Mouse (Mus musculus) Patski (cell line): ENCODE results near the gene Palm. TPM values are rescaled to one million over a fixed set of nuclear protein-coding genes. Genes with fewer than 3 reads are reported as not detected.

ENCODE experiments used
- ATAC-seq: fragments of 100-300 bp; one replicate; pipeline ENCODE4 v1.8.0; 2021
- CTCF ChIA-PET: fragments of 350-600 bp; sonication (Branson Sonifier 250); formaldehyde crosslinking; loops from one replicate; lab custom pipeline; 2022; ENCODE audit warnings: inconsistent platforms; lab: Charles Lee
- POLR2A ChIA-PET: fragments of 350-600 bp; sonication (Branson Sonifier 250); formaldehyde crosslinking; loops from one replicate; lab custom pipeline; 2022; ENCODE audit warnings: antibody characterized with exemption, inconsistent platforms; lab: Charles Lee
- DNase-seq: peaks from one replicate; pipeline ENCODE4 v3.0.0-alpha.2; 2011; ENCODE audit warnings: low read depth, low spot score
- H3K27me3 ChIP-seq: fragments of 371-371 bp; one replicate; pipeline ENCODE4 v1.5.1; 2021
- CTCF ChIP-seq: fragments of 100-300 bp; IDR thresholded peaks from one replicate; pipeline ENCODE4 v1.5.1; 2021
- in situ Hi-C: fragments of 300-500 bp; cut with MboI; formaldehyde crosslinking; loops from 3 replicates; pipeline ENCODE4 v1.11.1; 2018; ENCODE audit warnings: low pct_unique_long_range_greater_than_20kb, mixed read lengths
- polyA plus RNA-seq: library from polyadenylated mRNA; unstranded; gene quantifications from one replicate; pipeline ENCODE4 v1.2.3, GENCODE M21; 2021

Palm gene
- polyA plus RNA-seq, 1 experiment from 2014 or later, result 141 TPM

GRCm38 (mm10) chr10:79783050-79783449, 10.3 kb upstream of the Palm start:
- no peaks in the 10 kb centered on the region for H3K27me3 ChIP-seq
- ATAC-seq, result no peak
- ChIA-PET CTCF (no interaction called here), POLR2A (interaction anchor here (0.6 kb wide), 1 partner anchor 19 kb away, joined by 3 read pairs; no protein-coding TSS in a partner anchor)
- in situ Hi-C loops, result loop anchor here (10.0 kb wide), 1 partner anchor 88 kb away; no protein-coding TSS in a partner anchor
- no peak for TF ChIP-seq CTCF
- no peak for DNase-seq

- no peaks in the 10 kb centered on the region for H3K27me3 ChIP-seq
- in situ Hi-C loops, result loop anchor here (10.0 kb wide), 1 partner anchor 89 kb away; no protein-coding TSS in a partner anchor
- DNase-seq (no peak), ATAC-seq (no peak)
- ChIA-PET CTCF (interaction anchor here (1.4 to 2.0 kb wide), 3 partner anchors 16 to 29 kb away, joined by 4 to 11 read pairs (median 4); no protein-coding TSS in a partner anchor), POLR2A (no interaction called here)
- TF ChIP-seq CTCF, result no peak
These were observed 9.2 kb upstream of the Palm start for GRCm38 (mm10) chr10:79783920-79784800.

- in situ Hi-C loops, result loop anchor here (10.0 kb wide), 1 partner anchor 94 kb away; no protein-coding TSS in a partner anchor
- ATAC-seq (no peak), DNase-seq (no peak)
- CTCF ChIA-PET, result interaction anchor here (0.6 to 2.8 kb wide), 10 partner anchors 9 to 91 kb away, joined by 3 to 18 read pairs (median 4); no protein-coding TSS in a partner anchor
- TF ChIP-seq CTCF, result no peak
- POLR2A ChIA-PET, result interaction anchor here (1.2 kb wide), 1 partner anchor 24 kb away, joined by 3 read pairs; no protein-coding TSS in a partner anchor
- H3K27me3 ChIP-seq, result no peaks in the 10 kb centered on the region
These were observed 4.8 kb upstream of the Palm start for GRCm38 (mm10) chr10:79788386-79789158.

- TF ChIP-seq CTCF, result no peak
- in situ Hi-C loops, result loop anchor here (10.0 kb wide), 1 partner anchor 95 kb away; no protein-coding TSS in a partner anchor
- ChIA-PET POLR2A (interaction anchor here (1.2 kb wide), 1 partner anchor 23 kb away, joined by 3 read pairs; no protein-coding TSS in a partner anchor), CTCF (interaction anchor here (1.0 to 2.8 kb wide), 7 partner anchors 9 to 51 kb away, joined by 3 to 18 read pairs (median 5); no protein-coding TSS in a partner anchor)
- ATAC-seq, result no peak
- DNase-seq, result no peak
- H3K27me3 ChIP-seq, result no peaks in the 10 kb centered on the region
These were observed 3.8 kb upstream of the Palm start for GRCm38 (mm10) chr10:79789581-79789980.

GRCm38 (mm10) chr10:79790861-79791260, 2.5 kb upstream of the Palm start, which contains the start of gene Prss57:
TSS of gene Prss57 (minus strand) at chr10:79790961.
- ATAC-seq (no peak), DNase-seq (no peak)
- TF ChIP-seq CTCF, result no peak
- ChIA-PET POLR2A (interaction anchor here (1.1 kb wide), 1 partner anchor 22 kb away, joined by 3 read pairs; no protein-coding TSS in a partner anchor), CTCF (interaction anchor here (1.2 kb wide), 1 partner anchor 14 kb away, joined by 3 read pairs; no protein-coding TSS in a partner anchor)
- in situ Hi-C loops, result no loop called here
- no peaks in the 10 kb centered on the region for H3K27me3 ChIP-seq

GRCm38 (mm10) chr10:79792339-79793040, 882 bp upstream of the Palm start:
- ChIA-PET CTCF (interaction anchor here (2.7 to 3.2 kb wide), 2 partner anchors 10 to 20 kb away, joined by 17 to 24 read pairs; no protein-coding TSS in a partner anchor), POLR2A (interaction anchor here (2.7 kb wide), 1 partner anchor 20 kb away, joined by 12 read pairs; no protein-coding TSS in a partner anchor)
- DNase-seq, result no peak
- TF ChIP-seq CTCF, result no peak
- no peak for ATAC-seq
- no peaks in the 10 kb centered on the region for H3K27me3 ChIP-seq
- in situ Hi-C loops, result no loop called here

GRCm38 (mm10) chr10:79793738-79794490, 542 bp downstream of the Palm start:
- no peak for ATAC-seq

GRCm38 (mm10) chr10:79794491-79794931, 1.1 kb downstream of the Palm start:
- no peak for TF ChIP-seq CTCF
- DNase-seq (no peak), ATAC-seq (no peak)
- H3K27me3 ChIP-seq, result no peaks in the 10 kb centered on the region
- in situ Hi-C loops, result no loop called here
- ChIA-PET CTCF (interaction anchor here (1.0 to 3.2 kb wide), 6 partner anchors 8 to 96 kb away, joined by 3 to 24 read pairs (median 8); no protein-coding TSS in a partner anchor), POLR2A (interaction anchor here (1.5 to 2.7 kb wide), 2 partner anchors 8 to 18 kb away, joined by 5 to 12 read pairs; no protein-coding TSS in a partner anchor)

More at GRCm38 (mm10) chr10:79793738-79794490, 542 bp downstream of the Palm start:
- no peak for TF ChIP-seq CTCF
- DNase-seq, result no peak
- H3K27me3 ChIP-seq, result no peaks in the 10 kb centered on the region
- in situ Hi-C loops, result no loop called here
- CTCF ChIA-PET, result interaction anchor here (0.7 to 3.2 kb wide), 7 partner anchors 8 to 96 kb away, joined by 3 to 24 read pairs (median 6); no protein-coding TSS in a partner anchor
- POLR2A ChIA-PET, result interaction anchor here (0.6 to 2.7 kb wide), 4 partner anchors 9 to 22 kb away, joined by 3 to 12 read pairs (median 4); no protein-coding TSS in a partner anchor
